Mouse (Mus musculus) ZHBTc4 (cell line): ENCODE data around the gene Cxcr4.
A peak's percentile ranks its signal among the peaks of the same experiment; 100 is the strongest.

Source experiments
- DNase-seq: peaks from one replicate; pipeline ENCODE4 v3.0.0-alpha.2; 2011; ENCODE audit warnings: low read depth, low spot score

Gene Cxcr4

GRCm38 (mm10) chr1:128569992-128570648 lies 22.0 kb downstream of the Cxcr4 start:
- no peak for DNase-seq

GRCm38 (mm10) chr1:128567224-128568197 lies 24.6 kb downstream of the Cxcr4 start:
- no peak for DNase-seq

GRCm38 (mm10) chr1:128563905-128564304 lies 28.2 kb downstream of the Cxcr4 start:
- DNase-seq: no peak

GRCm38 (mm10) chr1:128561325-128561874 lies 30.7 kb downstream of the Cxcr4 start:
- no peak for DNase-seq

- DNase-seq: no peak
Observed at GRCm38 (mm10) chr1:128560452-128561324, 31.4 kb downstream of the Cxcr4 start.

GRCm38 (mm10) chr1:128557953-128558352 lies 34.1 kb downstream of the Cxcr4 start:
- DNase-seq: no peak

- DNase-seq: no peak
Observed at GRCm38 (mm10) chr1:128552545-128552944, 39.5 kb downstream of the Cxcr4 start.

GRCm38 (mm10) chr1:128551743-128552397 lies 40.2 kb downstream of the Cxcr4 start:
- no peak for DNase-seq

- no peak for DNase-seq
Observed at GRCm38 (mm10) chr1:128549442-128549841, 42.7 kb downstream of the Cxcr4 start.

GRCm38 (mm10) chr1:128549007-128549406 lies 43.1 kb downstream of the Cxcr4 start:
- DNase-seq: no peak

GRCm38 (mm10) chr1:128548220-128548998 lies 43.7 kb downstream of the Cxcr4 start:
- no peak for DNase-seq

GRCm38 (mm10) chr1:128545672-128546071 lies 46.4 kb downstream of the Cxcr4 start:
- no peak for DNase-seq

- DNase-seq: no peak
Observed at GRCm38 (mm10) chr1:128543137-128543536, 49.0 kb downstream of the Cxcr4 start.

- DNase-seq: no peak
Observed at GRCm38 (mm10) chr1:128542555-128542954, 49.5 kb downstream of the Cxcr4 start.

- DNase-seq: peak; percentile 40
Observed at GRCm38 (mm10) chr1:128540213-128540612, 51.9 kb downstream of the Cxcr4 start.

- DNase-seq: no peak
Observed at GRCm38 (mm10) chr1:128539555-128539954, 52.5 kb downstream of the Cxcr4 start.
